Mouse (Mus musculus) kidney, postnatal 10 days (tissue): ENCODE measurements around the gene Insl3.
"Not testable (repeated sequence)": the region's sequence is repeated elsewhere in the genome, so short reads cannot be mapped to it uniquely, and the experiment has no call there.

Source experiments
- DNase-seq: peaks from one replicate; pipeline ENCODE4 v3.0.0; 2021; ENCODE audit warnings: mixed read lengths

Gene Insl3

GRCm38 (mm10) chr8:71677555-71677954 is 11.5 kb upstream of the Insl3 start:
- peak; percentile 67 for DNase-seq

DNA sequence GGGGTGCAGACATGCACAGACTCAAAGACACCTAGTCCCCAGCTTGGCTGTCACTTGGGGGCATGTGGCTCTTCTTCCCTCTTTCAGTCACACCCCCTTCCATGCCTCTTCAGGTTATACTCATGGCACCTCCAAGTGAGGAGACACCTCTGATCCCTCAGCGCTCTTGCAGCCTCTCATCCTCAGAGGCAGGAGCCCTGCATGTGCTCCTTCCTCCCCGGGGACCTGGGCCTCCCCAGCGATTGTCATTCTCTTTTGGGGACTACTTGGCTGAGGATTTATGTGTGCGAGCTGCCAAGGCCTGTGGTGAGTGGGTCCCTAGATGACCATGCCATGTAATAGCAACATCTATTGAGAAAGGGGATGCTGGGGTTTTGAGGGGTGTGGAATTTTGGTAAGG is 10.8 kb upstream of the Insl3 start:
- DNase-seq, result no peak

DNA sequence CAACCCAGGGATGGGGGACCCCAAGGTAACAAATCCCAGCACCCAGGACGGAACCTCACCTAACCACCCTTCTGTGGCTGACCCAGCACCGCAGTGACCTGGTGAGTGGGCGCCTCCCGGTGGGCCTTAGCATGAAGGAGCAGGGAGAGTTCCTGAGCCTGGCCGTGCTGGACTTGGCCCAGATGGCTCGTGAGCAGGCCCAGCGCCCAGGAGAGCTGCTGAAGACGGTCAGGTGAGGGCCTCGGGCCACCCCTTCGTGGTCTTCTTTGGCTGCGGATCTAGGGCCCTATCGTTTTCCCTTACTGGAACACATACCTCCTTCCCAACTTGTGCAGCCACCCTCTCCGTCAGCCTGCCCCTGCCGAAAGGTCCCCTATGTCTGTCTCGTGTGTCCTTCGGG is 9.9 kb upstream of the Insl3 start:
- DNase-seq, result no peak

GRCm38 (mm10) chr8:71679550-71680168 is 9.4 kb upstream of the Insl3 start:
- DNase-seq, result peak; percentile 48

- DNase-seq, result peak; percentile 59
Measured at GRCm38 (mm10) chr8:71680471-71680870, 8.5 kb upstream of the Insl3 start.

DNA sequence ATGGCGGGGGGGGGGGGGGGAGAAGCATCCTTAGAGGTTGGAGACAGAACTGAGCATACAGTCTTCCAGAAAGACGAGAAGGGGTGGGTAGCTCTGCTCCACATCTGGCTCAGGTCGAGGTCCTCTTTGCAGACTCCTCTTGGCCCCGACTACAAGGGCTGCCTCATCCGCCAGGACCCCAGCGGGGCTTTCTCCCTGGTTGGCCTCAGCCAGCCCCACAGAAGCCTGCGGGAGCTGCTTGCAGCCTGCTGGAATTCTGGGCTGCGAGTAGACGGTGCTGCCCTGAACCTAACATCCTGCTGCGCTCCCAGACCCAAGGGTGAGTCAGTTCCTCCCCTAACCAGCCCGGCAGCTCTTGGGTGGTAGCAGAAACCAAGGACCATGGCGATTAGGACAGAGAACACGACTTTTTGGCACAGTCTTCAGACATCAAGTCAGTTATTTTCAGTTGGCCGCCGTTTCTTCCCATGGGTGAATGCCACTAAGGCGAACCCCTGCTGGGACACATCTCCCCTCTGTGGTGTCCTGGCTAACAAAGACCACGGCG is 7.6 kb upstream of the Insl3 start:
- DNase-seq, result no peak

GRCm38 (mm10) chr8:71682832-71683231 is 6.2 kb upstream of the Insl3 start:
- no peak for DNase-seq

GRCm38 (mm10) chr8:71684701-71685100 is 4.3 kb upstream of the Insl3 start:
- DNase-seq, result no peak

GRCm38 (mm10) chr8:71685573-71685972 is 3.4 kb upstream of the Insl3 start:
- DNase-seq, result no peak

DNA sequence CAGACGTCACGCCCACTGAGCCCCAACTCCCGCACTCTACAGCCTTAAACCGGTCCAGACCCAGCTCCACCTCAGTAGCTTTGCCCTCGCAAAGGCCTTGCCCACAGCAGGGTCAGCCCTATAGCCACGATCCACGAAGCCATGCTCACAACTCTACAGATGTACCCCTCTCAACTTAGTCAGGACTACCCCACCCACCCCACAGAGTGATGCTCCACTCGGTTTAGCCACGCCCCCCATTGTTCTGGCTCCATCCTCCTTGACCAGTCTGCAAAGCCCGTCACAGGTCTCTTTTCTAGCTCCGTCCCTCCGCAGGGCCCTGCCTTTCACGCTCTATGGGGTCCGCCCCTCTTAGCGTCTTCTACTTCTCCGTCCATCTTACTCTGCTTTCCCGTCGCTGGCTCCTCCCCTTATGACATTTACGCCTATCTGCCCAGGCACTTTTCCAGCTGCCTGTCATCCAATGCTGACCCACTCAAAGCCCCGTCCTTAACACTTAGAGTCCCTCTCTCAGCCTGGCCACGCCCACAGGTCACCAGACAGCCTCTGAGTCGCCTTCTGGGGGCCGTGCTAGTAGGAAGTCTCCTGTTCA is 2.8 kb upstream of the Insl3 start:
- peak; percentile 50 for DNase-seq

GRCm38 (mm10) chr8:71687616-71688015 is 1.4 kb upstream of the Insl3 start:
- no peak for DNase-seq

DNA sequence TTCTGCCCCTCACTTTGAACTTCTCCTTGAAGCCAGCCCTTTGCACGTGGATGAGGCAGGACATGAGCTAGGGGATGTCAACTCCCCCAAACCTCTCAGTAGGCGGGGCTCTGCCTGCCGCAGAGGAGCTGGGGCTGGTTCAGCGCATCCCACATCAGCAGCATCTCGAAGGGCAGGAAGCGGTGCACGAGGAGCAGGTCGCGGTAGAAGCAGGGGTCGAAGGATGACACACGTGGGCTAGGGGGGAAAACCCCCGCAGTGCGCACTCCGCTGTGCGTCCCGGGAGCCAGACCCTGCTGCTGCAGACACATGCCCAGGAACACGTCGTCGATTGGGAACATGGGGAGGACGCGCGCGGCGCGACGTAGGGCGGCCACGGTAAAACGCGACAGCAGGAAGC is 3.5 kb downstream of the Insl3 start:
- no peak for DNase-seq

DNA sequence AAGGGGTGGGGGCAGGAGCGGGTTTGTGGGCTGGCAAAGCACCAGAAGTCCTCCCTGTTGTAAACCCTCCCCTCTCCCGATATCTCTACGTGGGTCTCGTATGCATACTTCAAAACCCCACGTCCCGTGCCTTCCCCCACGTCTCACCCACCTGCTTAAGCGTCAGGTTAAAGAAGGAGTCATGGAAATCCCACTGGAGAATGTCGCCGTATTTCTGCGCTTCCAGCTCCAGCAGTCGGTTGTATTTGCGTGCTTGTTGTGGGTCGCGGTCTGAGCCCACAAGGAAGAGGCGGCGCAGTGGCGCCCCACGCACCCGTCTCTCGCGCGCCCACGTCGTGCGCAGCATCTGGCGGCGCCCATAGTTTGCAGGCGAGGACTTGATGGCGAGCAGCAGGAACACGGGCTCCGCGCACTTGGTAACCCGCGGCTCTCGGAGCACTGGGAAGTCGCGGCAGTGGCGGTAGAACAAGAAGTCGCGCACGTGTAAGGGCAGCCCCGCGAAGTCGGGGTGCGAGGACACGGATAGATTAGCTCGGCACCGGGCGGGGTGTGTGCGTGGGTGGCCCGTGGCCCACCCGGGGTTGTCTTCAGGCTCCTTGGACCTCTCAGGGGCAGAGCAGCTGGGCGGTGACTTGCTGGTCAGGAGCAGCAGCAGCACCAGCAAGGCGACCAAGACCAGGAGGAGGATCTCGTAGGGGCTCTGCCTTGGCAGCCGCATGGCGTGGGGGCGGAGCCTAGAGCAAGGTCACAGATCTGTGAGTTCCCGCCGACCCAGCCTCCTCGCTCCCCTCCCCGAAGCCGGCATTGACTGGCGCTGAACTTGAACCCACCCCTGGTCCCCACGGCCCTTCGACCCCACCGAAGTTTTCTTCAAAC is 4.4 kb downstream of the Insl3 start:
- DNase-seq, result no peak

DNA sequence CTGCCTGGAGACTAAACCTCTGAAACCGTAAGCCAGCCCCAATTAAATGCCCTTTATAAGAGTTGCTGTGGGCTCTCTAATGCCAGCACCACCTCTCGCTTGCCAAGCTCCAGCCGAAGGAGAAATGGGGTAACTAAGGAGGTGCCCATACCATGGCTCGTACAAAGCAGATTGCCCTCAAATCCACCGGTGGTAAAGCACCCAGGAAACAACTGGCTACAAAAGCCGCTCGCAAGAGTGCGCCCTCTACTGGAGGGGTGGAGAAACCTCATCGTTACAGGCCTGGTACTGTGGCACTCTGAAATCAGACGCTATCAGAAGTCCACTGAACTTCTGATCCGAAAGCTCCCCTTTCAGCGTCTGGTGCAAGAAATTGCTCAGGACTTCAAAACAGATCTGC is 6.4 kb downstream of the Insl3 start:
- not testable (repeated sequence) for DNase-seq

GRCm38 (mm10) chr8:71700493-71701269 is 11.7 kb downstream of the Insl3 start:
- peak; percentile 62 for DNase-seq

DNA sequence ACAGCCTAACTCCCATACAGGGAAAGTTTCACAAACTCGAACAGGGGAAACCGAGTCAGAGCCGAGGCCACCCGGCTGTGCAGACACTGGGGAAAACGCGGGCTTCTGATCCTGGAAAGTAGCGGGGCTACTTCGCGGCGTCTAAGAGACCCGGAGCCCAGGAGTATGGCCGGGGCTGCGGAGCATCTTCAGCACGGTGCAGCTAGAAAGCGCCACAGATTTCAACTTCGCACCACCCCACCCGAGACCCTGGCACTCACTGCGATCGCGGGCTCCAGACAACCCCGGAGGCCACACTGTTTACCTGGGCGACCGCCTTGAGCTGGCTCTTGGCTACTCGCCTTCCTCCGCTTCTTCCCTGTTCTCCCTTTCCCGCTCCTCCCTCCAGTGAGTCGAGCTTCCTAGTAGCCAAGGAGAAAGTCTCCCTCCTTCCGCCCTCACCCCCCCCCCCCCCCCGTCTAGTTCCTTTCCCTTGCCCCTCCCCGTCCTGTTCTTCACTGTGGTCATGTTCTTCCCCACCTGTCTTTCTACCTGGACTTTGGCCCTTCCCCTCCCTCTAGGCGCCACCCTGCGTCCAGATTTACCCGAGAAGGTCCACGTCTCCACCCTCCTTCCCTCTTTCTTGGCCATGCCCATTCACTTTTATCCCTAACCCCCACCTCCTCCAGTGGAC is 12.5 kb downstream of the Insl3 start, which contains the start of gene B3gnt3:
TSS of gene B3gnt3 (minus strand) at position 376 of the 673 bp plus-strand sequence.
- DNase-seq, result no peak

DNA sequence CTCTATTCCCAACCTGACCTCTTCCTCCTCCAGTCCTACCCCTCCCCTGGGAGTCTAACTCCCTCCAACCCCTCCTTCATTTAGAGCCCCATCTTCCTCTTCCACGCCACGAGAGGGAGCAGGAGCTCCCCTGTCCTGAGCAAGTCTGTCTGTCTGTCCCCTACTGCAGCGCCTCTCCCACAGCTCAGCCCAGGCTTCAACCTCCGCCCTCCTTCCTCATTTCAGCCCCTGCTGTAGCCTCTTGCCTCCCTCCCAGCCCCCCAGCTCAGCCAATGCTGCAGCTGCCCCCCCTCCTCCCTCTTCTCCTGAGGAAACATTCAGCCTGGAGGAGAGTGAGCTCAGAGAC is 13.0 kb downstream of the Insl3 start:
- no peak for DNase-seq

- no peak for DNase-seq
Measured at GRCm38 (mm10) chr8:71702923-71703322, 13.9 kb downstream of the Insl3 start.

GRCm38 (mm10) chr8:71703400-71703799 is 14.4 kb downstream of the Insl3 start:
- not testable (repeated sequence) for DNase-seq

DNA sequence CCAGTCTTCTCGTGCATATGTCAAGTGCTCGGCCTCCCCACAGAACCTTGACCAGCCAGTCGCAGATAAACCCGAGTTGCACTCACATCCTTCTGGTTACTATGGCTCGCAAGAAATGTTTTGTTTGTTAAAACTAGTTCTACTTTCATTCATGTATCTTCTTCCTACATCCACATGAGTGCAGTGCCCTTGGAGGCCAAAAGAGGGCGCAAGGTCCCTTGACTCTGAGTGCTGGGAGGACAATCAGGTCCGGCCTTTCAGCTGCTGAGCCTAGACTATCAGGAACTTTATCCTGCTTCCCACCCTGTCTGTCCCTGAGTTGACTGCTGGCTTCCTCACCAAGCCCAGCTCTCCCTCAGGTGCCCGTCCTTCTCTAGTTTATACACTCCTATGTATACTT is 18.9 kb downstream of the Insl3 start:
- peak; percentile 70 for DNase-seq

- no peak for DNase-seq
Measured at GRCm38 (mm10) chr8:71709134-71709799, 20.3 kb downstream of the Insl3 start.
